Mouse (Mus musculus) embryonic fibroblast, embryonic 13.5 days (primary cell): Measurements from ENCODE around the gene Igflr1. TPM values are rescaled to one million over a fixed set of nuclear protein-coding genes. Genes with fewer than 3 reads are reported as not detected.

Source experiments
- H3K27ac ChIP-seq: 2 replicates; pipeline ENCODE4 v1.5.1; 2012; ENCODE audit warnings: low read length, control low read depth, inconsistent platforms; ENCODE audit not compliant: insufficient read depth
- H3K4me1 ChIP-seq: 2 replicates; pipeline ENCODE4 v1.6.1; 2011; ENCODE audit warnings: low read length; ENCODE audit not compliant: control insufficient read depth, insufficient read depth
- H3K4me3 ChIP-seq: 2 replicates; pipeline ENCODE4 v1.5.1; 2011; ENCODE audit warnings: mild to moderate bottlenecking, control low read depth, low read length; ENCODE audit not compliant: insufficient read depth
- CTCF ChIP-seq: IDR thresholded peaks from 2 replicates; pipeline ENCODE4 v1.5.1; 2011; ENCODE audit warnings: mild to moderate bottlenecking, control low read depth, low read length, moderate library complexity, borderline replicate concordance; ENCODE audit not compliant: insufficient read depth
- POLR2A ChIP-seq: IDR thresholded peaks from 2 replicates; pipeline ENCODE4 v1.6.1; 2011; ENCODE audit warnings: low read depth, mild to moderate bottlenecking, control low read depth, low read length, moderate library complexity
- polyA plus RNA-seq: library from polyadenylated mRNA; stranded (reverse); fragments of >200 nt; gene quantifications from 2 replicates; pipeline ENCODE4 v1.2.4, GENCODE M21; 2011; ENCODE audit warnings: low read depth; ENCODE audit not compliant: missing spikeins, insufficient read length

Igflr1 gene
- not detected in 2 replicates for polyA plus RNA-seq

GRCm38 (mm10) chr7:30564970-30565571 is at the start of gene Igflr1:
Gene Igflr1 (plus strand): TSS chr7:30565427.
- H3K4me1 ChIP-seq = 0 out of 2 replicates have a peak, but pooled peaks cover 2% of the 10 kb centered on the region
- TF ChIP-seq CTCF (no peak), POLR2A (no peak)
- no peak within 1 kb of the TSS for H3K4me3 ChIP-seq
- no peak within 1 kb of the TSS for H3K27ac ChIP-seq

- Histone ChIP-seq H3K4me3 (no peak overlapping the region), H3K4me1 (no peaks in the 10 kb centered on the region), H3K27ac (no peak overlapping the region)
- TF ChIP-seq POLR2A = no peak
- no peak for TF ChIP-seq CTCF
Measured at GRCm38 (mm10) chr7:30518325-30518724, 46.9 kb upstream of the Igflr1 start.

GRCm38 (mm10) chr7:30520396-30520795 is 44.8 kb upstream of the Igflr1 start:
- Histone ChIP-seq H3K4me3 (no peak overlapping the region), H3K4me1 (peaks cover 6% of the 10 kb centered on the region; the same call in 1 of the 2 replicates), H3K27ac (no peak overlapping the region)
- no peak for TF ChIP-seq CTCF
- no peak for TF ChIP-seq POLR2A

- Histone ChIP-seq H3K4me3 (no peak overlapping the region), H3K4me1 (peaks cover 6% of the 10 kb centered on the region; the same call in 1 of the 2 replicates), H3K27ac (no peak overlapping the region)
- TF ChIP-seq POLR2A = no peak
Measured at GRCm38 (mm10) chr7:30520856-30521255, 44.4 kb upstream of the Igflr1 start.

- TF ChIP-seq CTCF (no peak), POLR2A (no peak)
- no peak overlapping the region for H3K4me3 ChIP-seq
Measured at GRCm38 (mm10) chr7:30522871-30523270, 42.4 kb upstream of the Igflr1 start.

GRCm38 (mm10) chr7:30524487-30524886 is 40.7 kb upstream of the Igflr1 start:
- peaks cover 6% of the 10 kb centered on the region; the same call in 1 of the 2 replicates for H3K4me1 ChIP-seq
- TF ChIP-seq CTCF = no peak
- TF ChIP-seq POLR2A = no peak; the same call in 1 of the 2 replicates
- H3K27ac ChIP-seq = peak overlapping the region; percentile 67
- H3K4me3 ChIP-seq = no peak overlapping the region

More at GRCm38 (mm10) chr7:30522871-30523270, 42.4 kb upstream of the Igflr1 start:
- peaks cover 6% of the 10 kb centered on the region; the same call in 1 of the 2 replicates for H3K4me1 ChIP-seq
- no peak overlapping the region for H3K27ac ChIP-seq

GRCm38 (mm10) chr7:30525954-30526353 is 39.3 kb upstream of the Igflr1 start:
- Histone ChIP-seq H3K4me3 (no peak overlapping the region), H3K27ac (peak overlapping the region; percentile 35; the same call in 1 of the 2 replicates), H3K4me1 (peaks cover 6% of the 10 kb centered on the region; the same call in 1 of the 2 replicates)
- TF ChIP-seq POLR2A (peak; percentile 28; the same call in 1 of the 2 replicates), CTCF (no peak)

- no peak for TF ChIP-seq POLR2A
- TF ChIP-seq CTCF = no peak
- Histone ChIP-seq H3K4me3 (no peak overlapping the region), H3K4me1 (peaks cover 6% of the 10 kb centered on the region; the same call in 1 of the 2 replicates), H3K27ac (peak overlapping the region; percentile 35; the same call in 1 of the 2 replicates)
Measured at GRCm38 (mm10) chr7:30526399-30526798, 38.8 kb upstream of the Igflr1 start.

- H3K4me3 ChIP-seq = no peak overlapping the region
- no peak for TF ChIP-seq POLR2A
- no peak for TF ChIP-seq CTCF
Measured at GRCm38 (mm10) chr7:30526981-30527380, 38.2 kb upstream of the Igflr1 start.

GRCm38 (mm10) chr7:30531291-30531815 is 33.9 kb upstream of the Igflr1 start:
- no peak for TF ChIP-seq CTCF
- TF ChIP-seq POLR2A = no peak
- H3K27ac ChIP-seq = no peak overlapping the region
- no peak overlapping the region for H3K4me3 ChIP-seq
- H3K4me1 ChIP-seq = peaks cover 3% of the 10 kb centered on the region; the same call in 1 of the 2 replicates

More at GRCm38 (mm10) chr7:30526981-30527380, 38.2 kb upstream of the Igflr1 start:
- H3K27ac ChIP-seq = no peak overlapping the region
- H3K4me1 ChIP-seq = peaks cover 8% of the 10 kb centered on the region; the same call in 1 of the 2 replicates
